Mouse (Mus musculus) intestine, postnatal 0 days (tissue): ENCODE measurements around the gene Gstm3. TPM values are rescaled to one million over a fixed set of nuclear protein-coding genes. Genes with fewer than 3 reads are reported as not detected.
"Not testable (repeated sequence)": the region's sequence is repeated elsewhere in the genome, so short reads cannot be mapped to it uniquely, and the experiment has no call there.

Source experiments
- ATAC-seq: fragments of 200-750 bp; cut with Nextera tagmentation; 2 replicates; pipeline ENCODE4 v1.8.0; 2017; ENCODE audit warnings: mild to moderate bottlenecking, moderate TSS enrichment, moderate library complexity
- H3K27ac ChIP-seq: fragments of 300-500 bp; sonication (generic); 2 replicates; pipeline ENCODE4 v1.5.1; 2014; ENCODE audit warnings: mild to moderate bottlenecking, low read depth, low read length, moderate library complexity
- H3K27me3 ChIP-seq: fragments of 300-500 bp; sonication (generic); replicated peaks from 2 replicates; pipeline ENCODE4 v1.6.1; 2014; ENCODE audit warnings: low read length, mixed read lengths; ENCODE audit not compliant: control insufficient read depth, insufficient read depth
- H3K36me3 ChIP-seq: fragments of 300-500 bp; sonication (generic); 2 replicates; pipeline ENCODE4 v1.6.1; 2014; ENCODE audit warnings: mild to moderate bottlenecking, moderate library complexity; ENCODE audit not compliant: control insufficient read depth, insufficient read depth
- H3K4me1 ChIP-seq: fragments of 300-500 bp; sonication (generic); replicated peaks from 2 replicates; pipeline ENCODE4 v1.6.1; 2014; ENCODE audit warnings: antibody characterized with exemption, low read length, mixed read lengths; ENCODE audit not compliant: control insufficient read depth, insufficient read depth
- H3K4me2 ChIP-seq: fragments of 300-500 bp; sonication (generic); replicated peaks from 2 replicates; pipeline ENCODE4 v1.6.1; 2014; ENCODE audit warnings: low read depth, mild to moderate bottlenecking, moderate library complexity
- H3K4me3 ChIP-seq: fragments of 300-500 bp; sonication (generic); 2 replicates; pipeline ENCODE4 v1.5.1; 2014; ENCODE audit warnings: low read depth, low read length
- H3K9ac ChIP-seq: fragments of 300-500 bp; sonication (generic); 2 replicates; pipeline ENCODE4 v1.6.1; 2014; ENCODE audit warnings: mild to moderate bottlenecking, low read depth, low read length
- H3K9me3 ChIP-seq: fragments of 300-500 bp; sonication (generic); 2 replicates; pipeline ENCODE4 v1.6.1; 2016; ENCODE audit warnings: mixed run types; ENCODE audit not compliant: control insufficient read depth
- CTCF ChIP-seq: sonication (generic); IDR thresholded peaks from 2 replicates; pipeline ENCODE4 v1.5.1; 2016; ENCODE audit warnings: low read depth, mild to moderate bottlenecking, control low read depth, antibody characterized with exemption, moderate library complexity
- WGBS: fragments of 180-500 bp; shearing (Covaris S2); extraction: QIAGEN DNeasy Blood & Tissue Kit; methylation state at CpG from one replicate; pipeline ENCODE4 v1.1.7; 2014; 5-methylcytosine and 5-hydroxymethylcytosine counted together
- polyA plus RNA-seq: library from polyadenylated mRNA; unstranded; fragments of >200 nt; fragmentation: Nextera tagmentation; extraction: Ambion mirVana; gene quantifications from 2 replicates; pipeline ENCODE4 v1.2.1, GENCODE M21; 2015

Gstm3 gene
- polyA plus RNA-seq, 1 experiment from 2014 or later, result 60.7 TPM

- Histone ChIP-seq H3K27ac (no peak overlapping the region), H3K4me2 (no peak overlapping the region), H3K9ac (no peak overlapping the region), H3K4me1 (no peaks in the 10 kb centered on the region; the same call in 1 of the 2 replicates), H3K27me3 (no peaks in the 10 kb centered on the region), H3K4me3 (no peak overlapping the region), H3K36me3 (no peaks in the 10 kb centered on the region), H3K9me3 (no peaks in the 10 kb centered on the region)
- TF ChIP-seq CTCF, result no peak
- no peak for ATAC-seq
- WGBS, result 58% methylated on average over 6 of the region's 6 CpGs
Measured at GRCm38 (mm10) chr3:107982726-107983125, 13.6 kb upstream of the Gstm3 start.

DNA sequence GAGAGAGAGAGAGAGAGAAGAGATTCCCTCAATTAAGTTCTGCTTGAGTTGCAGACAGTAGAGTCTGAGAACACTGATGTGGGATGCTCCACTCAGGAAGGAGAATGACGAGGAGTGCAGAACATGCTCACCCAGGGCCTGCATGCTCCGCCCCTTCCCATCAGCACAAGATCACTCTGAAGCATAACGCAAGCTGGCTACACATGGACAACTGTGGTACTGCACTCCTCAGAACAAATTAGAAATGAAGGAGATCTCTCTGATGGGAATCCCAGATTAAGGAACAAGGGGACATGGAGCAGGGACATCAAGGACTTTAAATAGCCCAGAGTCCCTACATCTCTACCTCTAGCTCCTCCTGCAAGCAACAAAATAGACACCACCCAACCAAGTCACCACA lies 12.2 kb upstream of the Gstm3 start:
- WGBS, result 66% methylated on average over 3 of the region's 3 CpGs
- ATAC-seq, result no peak

DNA sequence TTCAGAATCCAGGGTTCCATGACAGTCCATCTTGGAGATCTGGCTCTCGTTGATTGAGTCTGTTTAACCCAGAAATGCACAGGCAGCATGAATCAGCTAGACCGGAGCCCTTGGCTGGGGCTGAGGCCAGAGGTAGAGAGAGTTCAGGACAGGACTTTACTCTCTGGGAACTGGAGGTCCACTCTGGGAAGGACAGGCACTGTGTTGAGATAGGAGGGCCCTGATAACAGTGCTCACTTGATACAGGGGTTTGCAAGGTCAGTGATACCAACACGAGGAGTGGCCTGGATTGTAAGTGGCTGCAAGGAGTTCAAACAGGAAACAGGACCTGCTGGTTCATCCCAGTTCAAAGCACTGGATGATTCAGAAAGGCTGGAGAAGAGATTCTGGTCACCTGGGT lies 8.6 kb upstream of the Gstm3 start:
- Histone ChIP-seq H3K4me2 (no peak overlapping the region), H3K36me3 (no peaks in the 10 kb centered on the region), H3K27me3 (no peaks in the 10 kb centered on the region), H3K4me3 (no peak overlapping the region), H3K9ac (no peak overlapping the region), H3K27ac (peak overlapping the region; percentile 62; the same call in 1 of the 2 replicates), H3K9me3 (no peaks in the 10 kb centered on the region), H3K4me1 (no peaks in the 10 kb centered on the region)
- 31% methylated on average over 3 of the region's 3 CpGs for WGBS
- peak; percentile 95 for ATAC-seq
- TF ChIP-seq CTCF, result no peak

More for the DNA sequence above, 12.2 kb upstream of the Gstm3 start:
- Histone ChIP-seq H3K9ac (no peak overlapping the region), H3K36me3 (no peaks in the 10 kb centered on the region), H3K9me3 (no peaks in the 10 kb centered on the region), H3K4me1 (no peaks in the 10 kb centered on the region; the same call in 1 of the 2 replicates), H3K27ac (no peak overlapping the region), H3K4me2 (no peak overlapping the region), H3K4me3 (no peak overlapping the region), H3K27me3 (no peaks in the 10 kb centered on the region)
- TF ChIP-seq CTCF, result peak; percentile 31

DNA sequence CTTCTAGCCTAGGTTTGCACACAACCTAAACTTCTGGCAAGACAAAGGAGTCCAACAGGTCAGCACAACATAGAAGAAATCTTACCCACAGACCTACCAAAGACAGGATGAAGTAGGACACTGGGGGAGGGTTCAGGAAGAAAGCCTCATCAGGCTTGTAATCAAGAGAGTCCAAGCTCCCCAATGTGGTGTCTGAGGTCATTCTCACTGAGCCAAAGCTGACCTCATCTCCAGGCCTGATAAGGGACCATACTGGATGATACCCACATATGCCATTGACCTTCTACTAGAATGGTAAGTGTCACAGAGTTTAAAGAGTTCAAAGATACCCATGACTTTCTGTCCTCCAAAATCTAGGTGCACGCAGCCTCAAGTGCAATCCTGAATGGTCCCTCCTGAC lies 5.2 kb upstream of the Gstm3 start:
- Histone ChIP-seq H3K9ac (no peak overlapping the region), H3K27me3 (no peaks in the 10 kb centered on the region), H3K4me1 (no peaks in the 10 kb centered on the region), H3K36me3 (no peaks in the 10 kb centered on the region), H3K4me2 (no peak overlapping the region), H3K9me3 (no peaks in the 10 kb centered on the region), H3K27ac (no peak overlapping the region), H3K4me3 (no peak overlapping the region)
- no peak for TF ChIP-seq CTCF
- 100% methylated on average over 1 of the region's 1 CpGs for WGBS
- ATAC-seq, result no peak

GRCm38 (mm10) chr3:107972070-107972469 lies 3.0 kb upstream of the Gstm3 start:
- Histone ChIP-seq H3K27me3 (no peaks in the 10 kb centered on the region), H3K9me3 (no peaks in the 10 kb centered on the region), H3K4me3 (no peak overlapping the region), H3K4me1 (no peaks in the 10 kb centered on the region), H3K36me3 (no peaks in the 10 kb centered on the region), H3K9ac (no peak overlapping the region), H3K4me2 (no peak overlapping the region), H3K27ac (no peak overlapping the region)
- 41% methylated on average over 3 of the region's 3 CpGs for WGBS
- no peak for ATAC-seq
- TF ChIP-seq CTCF, result no peak

- 68% methylated on average over 3 of the region's 3 CpGs for WGBS
- H3K4me3 ChIP-seq, ATAC-seq: not testable (repeated sequence)
Measured at GRCm38 (mm10) chr3:107971101-107971500, 2.0 kb upstream of the Gstm3 start.

DNA sequence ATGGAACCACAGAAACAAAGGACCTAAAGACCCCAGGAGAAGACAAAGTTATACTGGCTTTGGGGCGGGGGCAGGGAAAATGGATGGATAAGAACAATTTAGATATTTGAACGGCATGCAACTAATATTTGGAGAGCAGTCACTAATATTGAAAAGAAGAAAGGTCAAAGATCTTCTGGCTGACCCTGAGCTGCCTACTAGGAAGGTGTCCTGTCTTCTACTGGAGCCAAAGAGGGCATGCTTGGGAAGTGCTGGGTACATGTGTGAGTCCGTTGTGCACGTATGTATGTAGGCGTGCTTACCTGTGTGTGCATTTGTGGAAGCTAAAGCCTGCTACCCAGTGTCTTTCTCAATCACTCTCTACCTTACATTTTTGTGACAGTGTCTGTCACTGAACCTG lies 2.5 kb downstream of the Gstm3 start:
- ATAC-seq, result no peak
- H3K9me3 ChIP-seq, result no peaks in the 10 kb centered on the region
- H3K9ac ChIP-seq, result no peak overlapping the region
- H3K4me2 ChIP-seq, result no peak overlapping the region
- no peaks in the 10 kb centered on the region for H3K36me3 ChIP-seq
- TF ChIP-seq CTCF, result no peak
- no peaks in the 10 kb centered on the region for H3K27me3 ChIP-seq
- H3K4me1 ChIP-seq, result no peaks in the 10 kb centered on the region
- no peak overlapping the region for H3K4me3 ChIP-seq
- WGBS, result 91% methylated on average over 5 of the region's 5 CpGs
- H3K27ac ChIP-seq, result no peak overlapping the region

More at GRCm38 (mm10) chr3:107971101-107971500, 2.0 kb upstream of the Gstm3 start:
- H3K36me3 ChIP-seq, H3K4me2 ChIP-seq, H3K27ac ChIP-seq, H3K9me3 ChIP-seq, H3K9ac ChIP-seq, H3K27me3 ChIP-seq, H3K4me1 ChIP-seq: not testable (repeated sequence)
